Mouse (Mus musculus) G1E (cell line): ENCODE data around the gene Sgms1. TPM values are rescaled to one million over a fixed set of nuclear protein-coding genes. Genes with fewer than 3 reads are reported as not detected.

Source experiments
- ATAC-seq: 2 replicates; pipeline ENCODE4 v1.8.0; 2016; ENCODE audit warnings: mild to moderate bottlenecking; ENCODE audit not compliant: insufficient number of reproducible peaks, poor library complexity, low FRiP score, severe bottlenecking; ENCODE audit errors: extremely low read depth
- DNase-seq: peaks from one replicate; pipeline ENCODE4 v3.0.0; 2012; ENCODE audit warnings: low spot score
- H3K27me3 ChIP-seq: 2 replicates; pipeline ENCODE4 v1.6.1; 2012; ENCODE audit warnings: mild to moderate bottlenecking, low read length, inconsistent platforms; ENCODE audit not compliant: insufficient read depth
- H3K36me3 ChIP-seq: replicated peaks from 2 replicates; pipeline ENCODE3; 2012; ENCODE audit warnings: mild to moderate bottlenecking, inconsistent platforms
- H3K4me1 ChIP-seq: 2 replicates; pipeline ENCODE4 v1.6.1; 2012; ENCODE audit warnings: low read depth, low read length, inconsistent platforms, mixed read lengths; ENCODE audit not compliant: insufficient read depth
- H3K4me3 ChIP-seq: 2 replicates; pipeline ENCODE4 v1.5.1; 2012; ENCODE audit warnings: low read depth, mild to moderate bottlenecking, inconsistent platforms, low read length, moderate library complexity, mixed read lengths
- H3K9me3 ChIP-seq: replicated peaks from 2 replicates; pipeline ENCODE4 v1.6.1; 2012; ENCODE audit warnings: inconsistent platforms
- CTCF ChIP-seq: IDR thresholded peaks from 2 replicates; pipeline ENCODE4 v1.5.1; 2012; ENCODE audit warnings: low read depth, low read length, inconsistent platforms, mixed read lengths
- GATA1 ChIP-seq: IDR thresholded peaks from 2 replicates; pipeline ENCODE4 v1.6.1; 2012; ENCODE audit warnings: borderline replicate concordance, low read length, inconsistent platforms, mixed read lengths
- GATA2 ChIP-seq: IDR thresholded peaks from 2 replicates; pipeline ENCODE4 v1.6.1; 2012; ENCODE audit warnings: low read depth, low read length, inconsistent platforms, borderline replicate concordance
- POLR2AphosphoS5 ChIP-seq: IDR thresholded peaks from 2 replicates; pipeline ENCODE4 v1.6.1; 2012; ENCODE audit warnings: low read depth, low read length, inconsistent platforms; ENCODE audit not compliant: insufficient replicate concordance
- TAL1 ChIP-seq: conservative IDR thresholded peaks from 2 replicates; pipeline ENCODE4 v1.6.1; 2012; ENCODE audit warnings: low read depth, low read length, inconsistent platforms, mixed read lengths
- polyA plus RNA-seq: library from polyadenylated mRNA; stranded (reverse); fragments of >175 nt; gene quantifications from 2 replicates; pipeline ENCODE4 v1.2.3, GENCODE M21; 2012
- total RNA-seq, 2 experiments: library from RNA; stranded (forward) in 1 of 2; stranded (reverse) in 1 of 2; fragments of 200-1000 nt in 1 of 2; fragments of >200 nt in 1 of 2; fragmentation: Nextera tagmentation in 1 of 2; gene quantifications; 2 replicates each; pipeline ENCODE4 v1.2.3; 2014 to 2017

Sgms1 gene
- total and polyA plus RNA-seq, 3 experiments, result 14.5 to 91.0 (median 61.2) TPM

DNA sequence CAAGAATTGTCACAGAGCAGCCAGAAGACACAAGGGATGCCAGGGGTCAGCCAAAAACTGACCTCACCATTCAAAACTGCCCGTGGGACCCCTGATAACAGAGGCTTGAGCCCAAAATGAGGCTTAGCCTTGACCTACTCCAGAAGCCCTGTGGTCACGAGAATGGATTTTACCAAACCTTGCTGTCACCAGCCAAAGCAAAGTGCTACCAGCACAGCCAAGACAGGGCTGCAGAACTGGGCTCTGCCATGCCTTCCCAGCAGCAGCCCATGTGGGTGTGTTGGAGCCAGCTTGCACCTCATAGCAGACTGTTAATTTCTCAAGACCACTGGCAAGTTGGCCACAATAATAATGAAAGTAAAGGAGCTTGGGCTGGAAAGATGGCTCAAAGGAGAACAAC lies 168.5 kb downstream of the Sgms1 start:
- DNase-seq (no peak), ATAC-seq (no peak)
- H3K36me3 ChIP-seq, result peaks cover 70% of the 10 kb centered on the region
- no peaks in the 10 kb centered on the region for H3K27me3 ChIP-seq
- no peak for TF ChIP-seq POLR2AphosphoS5
- no peak for TF ChIP-seq TAL1
- TF ChIP-seq GATA1, result no peak
- no peak for TF ChIP-seq CTCF
- TF ChIP-seq GATA2, result no peak
- H3K9me3 ChIP-seq, result no peaks in the 10 kb centered on the region; the same call in 1 of the 2 replicates
- peaks cover 46% of the 10 kb centered on the region for H3K4me1 ChIP-seq
- no peak overlapping the region for H3K4me3 ChIP-seq

DNA sequence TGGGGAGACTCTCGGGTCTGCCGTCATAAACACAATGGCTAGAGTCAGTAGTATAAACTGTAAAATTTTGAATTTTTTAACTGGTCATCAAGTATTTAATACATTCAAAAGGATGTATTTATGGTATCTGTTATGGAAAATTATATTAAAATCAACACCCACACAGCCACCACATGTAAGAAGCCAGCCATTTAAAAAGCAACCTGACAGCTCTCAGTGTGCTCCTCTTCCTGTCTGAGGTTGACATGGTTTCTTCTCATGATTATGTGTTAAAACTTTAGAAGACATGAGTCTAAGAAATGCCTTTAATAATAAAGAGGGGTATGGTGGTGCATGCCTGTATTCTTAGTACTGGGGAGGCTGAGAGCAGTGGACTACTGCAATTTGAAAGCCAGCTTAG lies 172.8 kb downstream of the Sgms1 start:
- TF ChIP-seq CTCF, result no peak
- TF ChIP-seq TAL1, result no peak
- TF ChIP-seq GATA1, result no peak
- no peak for TF ChIP-seq POLR2AphosphoS5
- TF ChIP-seq GATA2, result no peak
- no peak for ATAC-seq
- DNase-seq, result no peak
- Histone ChIP-seq H3K36me3 (peaks cover 68% of the 10 kb centered on the region), H3K4me3 (no peak overlapping the region), H3K4me1 (peaks cover 24% of the 10 kb centered on the region), H3K27me3 (no peaks in the 10 kb centered on the region), H3K9me3 (no peaks in the 10 kb centered on the region)

DNA sequence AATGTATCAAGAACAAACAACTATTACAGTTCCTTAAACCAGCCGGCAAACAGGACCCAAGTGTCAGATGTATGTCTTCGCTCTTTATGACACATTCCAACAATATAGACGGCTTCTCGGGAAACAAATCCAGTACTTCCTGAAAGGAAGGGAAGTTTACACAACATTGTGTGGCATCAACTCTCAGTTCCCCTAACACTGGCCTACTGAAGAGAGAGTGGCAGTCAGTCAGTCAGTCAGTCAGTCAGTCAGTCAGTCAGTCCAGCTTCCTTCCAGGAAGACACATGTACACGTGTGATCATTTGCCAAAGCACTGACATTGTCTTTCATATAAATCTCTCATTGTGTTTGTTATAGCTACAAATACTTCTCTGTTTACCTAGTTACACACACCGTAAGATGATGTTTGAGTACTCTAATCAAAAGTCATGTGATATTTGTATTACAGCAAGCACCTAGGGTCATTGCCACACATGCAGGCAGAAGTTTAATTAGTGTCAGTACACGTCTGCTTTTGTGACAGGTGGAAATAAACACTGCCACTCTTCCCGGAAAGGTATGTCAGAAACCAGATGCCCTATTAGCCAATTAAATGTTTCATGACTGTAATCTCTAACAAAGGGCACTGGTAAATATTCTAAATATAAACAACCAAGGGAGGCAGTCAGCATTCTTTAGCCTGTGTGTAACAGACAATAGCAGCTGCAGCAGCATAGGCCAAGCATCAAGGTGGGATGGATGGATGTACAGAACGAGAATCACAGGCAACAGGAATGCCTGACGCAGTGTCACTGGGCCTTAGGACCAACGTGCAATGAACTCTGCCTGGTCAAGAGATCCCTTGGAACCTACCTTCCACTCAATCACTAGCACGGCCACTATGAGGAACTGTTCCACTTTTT lies 174.4 kb downstream of the Sgms1 start:
- TF ChIP-seq POLR2AphosphoS5 (no peak), GATA1 (no peak), CTCF (no peak)
- Histone ChIP-seq H3K9me3 (no peaks in the 10 kb centered on the region), H3K4me3 (no peak overlapping the region), H3K36me3 (peaks cover 60% of the 10 kb centered on the region), H3K4me1 (peaks cover 27% of the 10 kb centered on the region), H3K27me3 (no peaks in the 10 kb centered on the region)
- DNase-seq (no peak), ATAC-seq (no peak)

DNA sequence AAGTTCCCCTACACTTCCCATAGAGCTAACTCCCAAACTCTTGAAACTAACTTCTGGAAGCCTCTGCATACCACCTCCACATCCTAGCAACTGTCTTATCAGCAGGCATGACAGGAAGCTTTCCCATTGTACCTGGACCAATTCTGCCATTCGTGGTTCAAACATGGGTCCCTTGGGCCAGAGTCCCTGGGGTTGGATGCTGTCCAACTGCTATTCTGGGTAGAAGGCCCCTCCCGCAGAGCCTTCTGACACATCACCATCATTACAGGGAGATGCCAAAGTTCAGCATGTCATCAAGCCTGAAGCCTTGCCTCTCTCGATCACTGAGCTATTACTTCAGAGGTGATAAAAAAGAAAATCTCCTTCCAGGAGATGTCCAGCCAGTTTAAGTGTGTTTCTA lies 175.9 kb downstream of the Sgms1 start:
- Histone ChIP-seq H3K27me3 (no peaks in the 10 kb centered on the region), H3K9me3 (no peaks in the 10 kb centered on the region), H3K4me1 (peaks cover 22% of the 10 kb centered on the region), H3K4me3 (no peak overlapping the region), H3K36me3 (peaks cover 48% of the 10 kb centered on the region)
- ATAC-seq (no peak), DNase-seq (no peak)
- TF ChIP-seq TAL1, result no peak
- no peak for TF ChIP-seq CTCF
- TF ChIP-seq GATA1, result no peak
- no peak for TF ChIP-seq POLR2AphosphoS5
- no peak for TF ChIP-seq GATA2

DNA sequence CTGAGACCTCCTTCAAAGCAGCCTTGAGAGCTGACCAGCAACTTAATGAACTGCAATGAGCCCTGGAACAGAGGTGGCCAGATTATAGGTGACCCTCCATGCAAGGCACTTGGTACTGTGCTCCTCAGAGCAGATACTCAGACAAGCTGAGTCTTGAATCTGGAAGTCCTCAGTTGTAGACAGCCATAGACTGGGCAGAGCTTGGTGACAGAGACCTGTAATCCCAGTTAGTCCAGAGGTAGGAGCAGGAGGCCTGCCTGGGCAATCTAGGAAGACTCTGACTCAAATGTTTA lies 178.3 kb downstream of the Sgms1 start:
- ATAC-seq, result no peak
- Histone ChIP-seq H3K4me1 (peaks cover 22% of the 10 kb centered on the region), H3K27me3 (no peaks in the 10 kb centered on the region), H3K9me3 (no peaks in the 10 kb centered on the region), H3K36me3 (peaks cover 35% of the 10 kb centered on the region), H3K4me3 (peak overlapping the region; percentile 74; the same call in 1 of the 2 replicates)
- DNase-seq, result no peak
- no peak for TF ChIP-seq CTCF

DNA sequence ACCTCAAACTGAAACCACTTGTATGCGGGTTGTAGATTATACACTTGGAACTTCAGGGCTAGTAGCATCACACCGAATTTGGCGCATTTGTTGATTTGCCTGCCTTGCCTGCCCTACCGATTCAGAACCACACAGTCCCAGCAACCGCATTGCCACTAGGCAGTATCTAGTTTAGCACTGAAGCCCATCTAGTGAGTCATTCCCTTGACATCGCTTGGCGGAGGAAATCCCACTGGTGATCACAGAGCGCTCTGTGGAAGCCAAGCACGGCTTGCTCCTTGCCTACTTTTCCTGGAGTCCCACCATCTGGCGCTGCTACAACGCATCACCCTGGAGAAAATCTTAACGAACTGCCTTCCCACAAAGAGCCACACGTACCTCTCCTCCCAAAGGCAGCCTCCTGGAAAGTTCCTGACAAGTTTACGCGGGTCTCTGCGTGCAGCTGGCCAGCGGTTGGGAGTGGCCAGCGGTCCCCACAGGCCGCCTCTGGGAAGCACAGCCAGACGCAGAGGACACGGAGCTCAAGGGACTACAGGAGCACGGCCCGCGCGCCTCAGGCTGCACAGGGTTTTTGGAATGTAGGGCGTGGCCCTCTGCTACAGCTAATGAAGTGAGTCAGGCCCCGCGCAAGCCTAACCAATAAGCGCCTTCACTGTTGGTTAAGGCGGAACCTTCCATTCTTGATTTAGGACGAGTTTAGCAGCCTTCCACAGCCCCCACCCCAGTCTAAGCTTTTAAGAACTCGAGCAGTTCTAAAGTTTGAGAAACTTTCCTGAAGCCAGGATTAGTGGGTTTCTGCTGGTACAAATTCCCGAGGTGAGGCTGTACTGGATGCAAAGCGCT lies 178.8 kb downstream of the Sgms1 start:
- no peaks in the 10 kb centered on the region for H3K27me3 ChIP-seq
- H3K4me3 ChIP-seq, result peak overlapping the region; percentile 74
- TF ChIP-seq CTCF (no peak), GATA1 (no peak), TAL1 (no peak), GATA2 (no peak), POLR2AphosphoS5 (no peak)
- H3K4me1 ChIP-seq, result peaks cover 22% of the 10 kb centered on the region
- ATAC-seq (peak; percentile 94), DNase-seq (peak; percentile 78)
- no peaks in the 10 kb centered on the region for H3K9me3 ChIP-seq
- peaks cover 34% of the 10 kb centered on the region for H3K36me3 ChIP-seq

DNA sequence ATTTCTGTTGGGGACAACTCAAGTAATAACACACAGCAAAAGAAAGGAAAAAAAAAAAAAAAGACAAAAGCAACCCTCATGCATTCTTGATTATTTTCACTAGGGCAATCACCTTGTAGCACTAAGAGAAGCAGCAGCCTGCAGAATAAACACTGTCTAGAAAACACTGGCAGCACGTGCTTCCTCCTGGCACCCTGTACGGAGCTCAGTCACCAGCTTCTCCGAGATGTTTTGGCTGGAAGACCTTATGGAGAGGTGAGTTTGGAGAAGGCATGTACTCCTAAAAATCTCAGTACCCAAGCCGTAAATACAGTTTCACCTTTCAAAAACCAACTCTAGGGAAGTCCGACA lies 179.4 kb downstream of the Sgms1 start:
- no peak for ATAC-seq
- peak overlapping the region; percentile 74 for H3K4me3 ChIP-seq
- no peaks in the 10 kb centered on the region for H3K9me3 ChIP-seq
- TF ChIP-seq GATA2 (no peak), CTCF (no peak), POLR2AphosphoS5 (no peak), TAL1 (no peak), GATA1 (no peak)
- H3K36me3 ChIP-seq, result peaks cover 28% of the 10 kb centered on the region
- no peak for DNase-seq
- H3K4me1 ChIP-seq, result peaks cover 21% of the 10 kb centered on the region
- H3K27me3 ChIP-seq, result no peaks in the 10 kb centered on the region
